Mouse (Mus musculus): Measurements from ENCODE around the gene Apobr. TPM values are rescaled to one million over a fixed set of nuclear protein-coding genes. Genes with fewer than 3 reads are reported as not detected.

Apobr gene
- polyA plus RNA-seq, 1 experiment from 2014 or later, result 1.4 TPM

- Histone ChIP-seq H3K27ac (ENCODE audit: low read depth, low read length) (no peak overlapping the region), H3K9ac (ENCODE audit: low read depth, low read length) (no peak overlapping the region), H3K9me3 (ENCODE audit: control insufficient read depth, low read length) (no peaks in the 10 kb centered on the region), H3K36me3 (ENCODE audit: control insufficient read depth, insufficient read depth, low read length) (no peaks in the 10 kb centered on the region), H3K4me3 (ENCODE audit: low read depth, low read length) (no peak overlapping the region), H3K4me2 (no peak overlapping the region), H3K4me1 (replicated peaks; ENCODE audit: control insufficient read depth, insufficient read depth, low read length) (no peaks in the 10 kb centered on the region), H3K27me3 (replicated peaks; ENCODE audit: control insufficient read depth, insufficient read depth, low read length) (no peaks in the 10 kb centered on the region)
- WGBS, result 77% methylated on average over 3 of the region's 3 CpGs
- no peak for DNase-seq (ENCODE audit: low spot score)
- ATAC-seq (replicated peaks; ENCODE audit: low FRiP score), result no peak
Observed at GRCm38 (mm10) chr7:126607064-126607463, 22.3 kb downstream of the Apobr start.

- DNase-seq (ENCODE audit: low spot score), result no peak
- Histone ChIP-seq H3K27me3 (replicated peaks; ENCODE audit: control insufficient read depth, insufficient read depth, low read length) (no peaks in the 10 kb centered on the region), H3K27ac (ENCODE audit: low read depth, low read length) (no peak overlapping the region), H3K4me3 (ENCODE audit: low read depth, low read length) (no peak overlapping the region), H3K4me1 (replicated peaks; ENCODE audit: control insufficient read depth, insufficient read depth, low read length) (no peaks in the 10 kb centered on the region), H3K36me3 (ENCODE audit: control insufficient read depth, insufficient read depth, low read length) (no peaks in the 10 kb centered on the region), H3K9ac (ENCODE audit: low read depth, low read length) (no peak overlapping the region), H3K4me2 (no peak overlapping the region), H3K9me3 (ENCODE audit: control insufficient read depth, low read length) (no peaks in the 10 kb centered on the region)
- 72% methylated on average over 5 of the region's 5 CpGs for WGBS
- no peak for ATAC-seq (replicated peaks; ENCODE audit: low FRiP score)
Observed at GRCm38 (mm10) chr7:126607796-126608195, 23.1 kb downstream of the Apobr start.

- H3K9me3 ChIP-seq (ENCODE audit: control insufficient read depth, low read length), result no peaks in the 10 kb centered on the region
- H3K36me3 ChIP-seq (ENCODE audit: control insufficient read depth, insufficient read depth, low read length), result no peaks in the 10 kb centered on the region
- H3K27me3 ChIP-seq (replicated peaks; ENCODE audit: control insufficient read depth, insufficient read depth, low read length), result no peaks in the 10 kb centered on the region
- 75% methylated on average over 3 of the region's 3 CpGs for WGBS
- no peak overlapping the region for H3K27ac ChIP-seq (ENCODE audit: low read depth, low read length)
- H3K4me3 ChIP-seq (ENCODE audit: low read depth, low read length), result no peak overlapping the region
- no peak overlapping the region for H3K4me2 ChIP-seq
- no peak overlapping the region for H3K9ac ChIP-seq (ENCODE audit: low read depth, low read length)
- ATAC-seq (replicated peaks; ENCODE audit: low FRiP score), result no peak
- no peak for DNase-seq (ENCODE audit: low spot score)
- no peaks in the 10 kb centered on the region for H3K4me1 ChIP-seq (replicated peaks; ENCODE audit: control insufficient read depth, insufficient read depth, low read length)
Observed at GRCm38 (mm10) chr7:126612736-126613135, 28.0 kb downstream of the Apobr start.

GRCm38 (mm10) chr7:126616707-126617106, 32.0 kb downstream of the Apobr start:
- Histone ChIP-seq H3K9me3 (ENCODE audit: control insufficient read depth, low read length) (no peaks in the 10 kb centered on the region), H3K36me3 (ENCODE audit: control insufficient read depth, insufficient read depth, low read length) (no peaks in the 10 kb centered on the region), H3K27me3 (replicated peaks; ENCODE audit: control insufficient read depth, insufficient read depth, low read length) (no peaks in the 10 kb centered on the region), H3K4me1 (replicated peaks; ENCODE audit: control insufficient read depth, insufficient read depth, low read length) (peaks cover 5% of the 10 kb centered on the region), H3K27ac (ENCODE audit: low read depth, low read length) (no peak overlapping the region), H3K9ac (ENCODE audit: low read depth, low read length) (no peak overlapping the region), H3K4me3 (ENCODE audit: low read depth, low read length) (no peak overlapping the region), H3K4me2 (no peak overlapping the region)
- WGBS, result 61% methylated on average over 3 of the region's 3 CpGs
- no peak for ATAC-seq (replicated peaks; ENCODE audit: low FRiP score)
- no peak for DNase-seq (ENCODE audit: low spot score)

- no peaks in the 10 kb centered on the region for H3K36me3 ChIP-seq (ENCODE audit: control insufficient read depth, insufficient read depth, low read length)
- WGBS, result 83% methylated on average over 10 of the region's 10 CpGs
- DNase-seq (ENCODE audit: low spot score), result no peak
Observed at GRCm38 (mm10) chr7:126619559-126620275, 35.0 kb downstream of the Apobr start.

GRCm38 (mm10) chr7:126621452-126622359, 37.0 kb downstream of the Apobr start:
- H3K27ac ChIP-seq (ENCODE audit: low read depth, low read length), result no peak overlapping the region; the same call in 1 of the 2 replicates
- H3K4me1 ChIP-seq (replicated peaks; ENCODE audit: control insufficient read depth, insufficient read depth, low read length), result peaks cover 33% of the 10 kb centered on the region

More at GRCm38 (mm10) chr7:126619559-126620275, 35.0 kb downstream of the Apobr start:
- Histone ChIP-seq H3K27me3 (replicated peaks; ENCODE audit: control insufficient read depth, insufficient read depth, low read length) (no peaks in the 10 kb centered on the region), H3K4me2 (no peak overlapping the region), H3K9ac (ENCODE audit: low read depth, low read length) (no peak overlapping the region), H3K4me1 (replicated peaks; ENCODE audit: control insufficient read depth, insufficient read depth, low read length) (peaks cover 23% of the 10 kb centered on the region), H3K4me3 (ENCODE audit: low read depth, low read length) (no peak overlapping the region), H3K27ac (ENCODE audit: low read depth, low read length) (no peak overlapping the region), H3K9me3 (ENCODE audit: control insufficient read depth, low read length) (no peaks in the 10 kb centered on the region)
- ATAC-seq (replicated peaks; ENCODE audit: low FRiP score), result no peak

GRCm38 (mm10) chr7:126623381-126623780, 38.6 kb downstream of the Apobr start:
- peaks cover 33% of the 10 kb centered on the region for H3K4me1 ChIP-seq (replicated peaks; ENCODE audit: control insufficient read depth, insufficient read depth, low read length)
- WGBS, result 42% methylated on average over 1 of the region's 1 CpGs
- no peak for ATAC-seq (replicated peaks; ENCODE audit: low FRiP score)
- DNase-seq (ENCODE audit: low spot score), result no peak
- H3K36me3 ChIP-seq (ENCODE audit: control insufficient read depth, insufficient read depth, low read length), result no peaks in the 10 kb centered on the region
- no peak overlapping the region for H3K9ac ChIP-seq (ENCODE audit: low read depth, low read length)
- H3K27ac ChIP-seq (ENCODE audit: low read depth, low read length), result no peak overlapping the region
- H3K9me3 ChIP-seq (ENCODE audit: control insufficient read depth, low read length), result no peaks in the 10 kb centered on the region
- peak overlapping the region; percentile 24; the same call in 1 of the 2 replicates for H3K4me2 ChIP-seq
- no peaks in the 10 kb centered on the region for H3K27me3 ChIP-seq (replicated peaks; ENCODE audit: control insufficient read depth, insufficient read depth, low read length)
- no peak overlapping the region for H3K4me3 ChIP-seq (ENCODE audit: low read depth, low read length)

More at GRCm38 (mm10) chr7:126621452-126622359, 37.0 kb downstream of the Apobr start:
- ATAC-seq (replicated peaks; ENCODE audit: low FRiP score) (peak; percentile 77), DNase-seq (ENCODE audit: low spot score) (no peak)
- 62% methylated on average over 9 of the region's 9 CpGs for WGBS
- Histone ChIP-seq H3K4me3 (ENCODE audit: low read depth, low read length) (no peak overlapping the region; the same call in 1 of the 2 replicates), H3K27me3 (replicated peaks; ENCODE audit: control insufficient read depth, insufficient read depth, low read length) (no peaks in the 10 kb centered on the region), H3K9me3 (ENCODE audit: control insufficient read depth, low read length) (no peaks in the 10 kb centered on the region), H3K4me2 (peak overlapping the region; percentile 30), H3K36me3 (ENCODE audit: control insufficient read depth, insufficient read depth, low read length) (no peaks in the 10 kb centered on the region), H3K9ac (ENCODE audit: low read depth, low read length) (no peak overlapping the region)

- no peak overlapping the region for H3K9ac ChIP-seq (ENCODE audit: low read depth, low read length)
- H3K4me2 ChIP-seq, result peak overlapping the region; percentile 5
- peaks cover 33% of the 10 kb centered on the region for H3K4me1 ChIP-seq (replicated peaks; ENCODE audit: control insufficient read depth, insufficient read depth, low read length)
- H3K36me3 ChIP-seq (ENCODE audit: control insufficient read depth, insufficient read depth, low read length), result no peaks in the 10 kb centered on the region
- DNase-seq (ENCODE audit: low spot score) (no peak), ATAC-seq (replicated peaks; ENCODE audit: low FRiP score) (no peak)
- H3K27me3 ChIP-seq (replicated peaks; ENCODE audit: control insufficient read depth, insufficient read depth, low read length), result no peaks in the 10 kb centered on the region
- H3K9me3 ChIP-seq (ENCODE audit: control insufficient read depth, low read length), result no peaks in the 10 kb centered on the region
- H3K27ac ChIP-seq (ENCODE audit: low read depth, low read length), result no peak overlapping the region
- 71% methylated on average over 16 of the region's 16 CpGs for WGBS
- H3K4me3 ChIP-seq (ENCODE audit: low read depth, low read length), result no peak overlapping the region
Observed at GRCm38 (mm10) chr7:126624774-126625173, 40.0 kb downstream of the Apobr start.
